Mouse (Mus musculus) embryonic facial prominence, embryonic 12.5 days (tissue): Measurements from ENCODE around the gene Yae1d1. TPM values are rescaled to one million over a fixed set of nuclear protein-coding genes. Genes with fewer than 3 reads are reported as not detected.

ENCODE experiments used
- polyA plus RNA-seq: library from polyadenylated mRNA; unstranded; fragments of >200 nt; fragmentation: Nextera tagmentation; extraction: Ambion mirVana; gene quantifications from 2 replicates; pipeline ENCODE4 v1.2.1, GENCODE M21; 2016

The Yae1d1 gene
- polyA plus RNA-seq, 1 experiment from 2014 or later, result 82.4 TPM

Other genes with a start within 250 kb of the Yae1d1 start
- gene Cdk13, start 188.3 kb downstream of the Yae1d1 start, polyA plus RNA-seq, result 26.5 and 28.8 TPM in 2 replicates
- 114 and 123 TPM in 2 replicates for gene Rala, start 49.1 kb downstream of the Yae1d1 start, polyA plus RNA-seq